Mouse (Mus musculus): ENCODE measurements around the gene Diras2. TPM values are rescaled to one million over a fixed set of nuclear protein-coding genes. Genes with fewer than 3 reads are reported as not detected.

Diras2 gene
- polyA plus RNA-seq, 1 experiment: 1.2 TPM

GRCm38 (mm10) chr13:52454708-52455250, 76.3 kb downstream of the Diras2 start:
- no peak overlapping the region for H3K27ac ChIP-seq (ENCODE audit: insufficient read depth, low read length)
- no peak overlapping the region for H3K4me3 ChIP-seq (ENCODE audit: insufficient read depth, low read length)
- no peaks in the 10 kb centered on the region for H3K4me1 ChIP-seq (ENCODE audit: control insufficient read depth, insufficient read depth, low read length)
- TF ChIP-seq CTCF (IDR thresholded peaks at IDR 0.05; ENCODE audit: borderline replicate concordance, insufficient read depth, low read length): no peak
- no peak for TF ChIP-seq POLR2A (IDR thresholded peaks at IDR 0.05; ENCODE audit: low read depth, low read length)

Other genes with a start within 250 kb of the Diras2 start
- 2.4 and 5.4 TPM in 2 replicates for gene Syk, start 51.9 kb upstream of the Diras2 start, polyA plus RNA-seq (2011; ENCODE audit: insufficient read length, low read depth, missing spikeins)

All from embryonic fibroblast, embryonic 13.5 days (primary cell).